ENCODE assay signal across 23 mouse cellular contexts in genomic region chr11:11735155-11735554, GRCm38 (mm10). TPM values are rescaled to one million over a fixed set of nuclear protein-coding genes. Genes with fewer than 3 reads are reported as not detected.
DNase-seq lines count a peak whose midpoint lies in the region; ATAC-seq and TF ChIP-seq lines count a peak whose summit lies in the region.
"Had no signal": no experiment of that assay in that cellular context is flagged by ENCODE, and none has a peak within 500 bp of the region (broad histone marks: within the 10 kb centered on the region; RNA-seq: fewer than 3 reads in every experiment).

No protein-coding gene starts in this region.

- TF ChIP-seq CTCF in CH12.LX (conservative IDR thresholded peaks at IDR 0.05 in 1 of 2, IDR thresholded peaks at IDR 0.05 in 1 of 2; ENCODE audit: low read depth in 2 of 2, low read length in 2 of 2) (no peak), MEL (IDR thresholded peaks at IDR 0.05 in 2 of 3, conservative IDR thresholded peaks at IDR 0.05 in 1 of 3; ENCODE audit: control insufficient read depth in 1 of 3, insufficient read depth in 1 of 3, low read depth in 2 of 3, low read length in 3 of 3, poor library complexity in 1 of 3, severe bottlenecking in 1 of 3) (no peak)

- no peak for TF ChIP-seq RAD21 in CH12.LX (IDR thresholded peaks at IDR 0.05; ENCODE audit: low read depth, low read length)
- TF ChIP-seq RAD21 in MEL (IDR thresholded peaks at IDR 0.05; ENCODE audit: low read depth, low read length), result no peak

- no peak overlapping the region for H3K4me3 ChIP-seq in CH12.LX (replicated peaks in 1 of 3; ENCODE audit: low read depth in 2 of 3, low read length in 2 of 3, poor library complexity in 1 of 3)
- no peak overlapping the region for H3K4me3 ChIP-seq in MEL (ENCODE audit: control insufficient read depth in 1 of 2, insufficient read depth in 1 of 2, low read depth in 2 of 2, low read length in 2 of 2)
- no peak overlapping the region for H3K4me3 ChIP-seq in liver, embryonic 11.5 days (ENCODE audit: low read depth, low read length)
- H3K4me3 ChIP-seq in forebrain, embryonic 16.5 days (replicated peaks; ENCODE audit: low read length), result no peak overlapping the region
- H3K4me3 ChIP-seq: embryonic facial prominence, embryonic 10.5 days; hindbrain, embryonic 13.5 days; intestine, embryonic 15.5 days; limb, embryonic 13.5 days; lung, embryonic 15.5 days had no signal

- dilution Hi-C loops in CH12.LX (cut with MboI; ENCODE audit: extremely low pct_ligation_motif_present, extremely low pct_unique_long_range_greater_than_20kb, low sequenced_read_pairs), result no loop called here

- H3K27ac ChIP-seq in CH12.LX (ENCODE audit: insufficient read depth, low read depth) (peak overlapping the region; percentile 84), MEL (ENCODE audit: control insufficient read depth, low read depth, low read length) (peak overlapping the region; percentile 86)
- peak overlapping the region; percentile 90 for H3K27ac ChIP-seq in liver, embryonic 11.5 days (ENCODE audit: low read depth, low read length)
- H3K27ac ChIP-seq in forebrain, embryonic 16.5 days (ENCODE audit: low read length), result no peak overlapping the region
- H3K27ac ChIP-seq: embryonic facial prominence, embryonic 10.5 days; hindbrain, embryonic 13.5 days; intestine, embryonic 15.5 days; limb, embryonic 13.5 days; lung, embryonic 15.5 days had no signal

- H3K4me1 ChIP-seq in CH12.LX (ENCODE audit: control insufficient read depth in 1 of 2, insufficient read depth in 2 of 2) (peaks cover 54 to 97% of the 10 kb centered on the region in 2 experiments), MEL (ENCODE audit: control insufficient read depth in 1 of 2, insufficient read depth in 2 of 2, low read length in 2 of 2) (peaks cover 49 to 59% of the 10 kb centered on the region in 2 experiments)
- peaks cover 59% of the 10 kb centered on the region for H3K4me1 ChIP-seq in liver, embryonic 11.5 days (replicated peaks; ENCODE audit: control insufficient read depth, insufficient read depth, low read length)
- H3K4me1 ChIP-seq in forebrain, embryonic 16.5 days (replicated peaks; ENCODE audit: control insufficient read depth, insufficient read depth, low read length), result no peaks in the 10 kb centered on the region
- H3K4me1 ChIP-seq: embryonic facial prominence, embryonic 10.5 days; hindbrain, embryonic 13.5 days; intestine, embryonic 15.5 days; limb, embryonic 13.5 days; lung, embryonic 15.5 days had no signal

- in situ Hi-C loops in CH12.LX (cut with MboI; ENCODE audit: low pct_ligation_motif_present, low pct_unique_long_range_greater_than_20kb, low sequenced_read_pairs), result loop anchor here (5.0 kb wide), 1 partner anchor 38 kb away; no protein-coding TSS in a partner anchor

- no peaks in the 10 kb centered on the region for H3K9me3 ChIP-seq in CH12.LX (replicated peaks; ENCODE audit: low read length)
- H3K9me3 ChIP-seq in MEL (replicated peaks; ENCODE audit: insufficient read depth, low read length), result no peaks in the 10 kb centered on the region
- no peaks in the 10 kb centered on the region for H3K9me3 ChIP-seq in liver, embryonic 11.5 days (ENCODE audit: control insufficient read depth, low read length)
- H3K9me3 ChIP-seq in forebrain, embryonic 16.5 days (ENCODE audit: control insufficient read depth, low read length), result no peaks in the 10 kb centered on the region
- H3K9me3 ChIP-seq: embryonic facial prominence, embryonic 10.5 days; hindbrain, embryonic 13.5 days; intestine, embryonic 15.5 days; limb, embryonic 13.5 days; lung, embryonic 15.5 days had no signal

- no peak overlapping the region for H3K4me2 ChIP-seq in CH12.LX (ENCODE audit: insufficient read depth, low read depth, poor library complexity, severe bottlenecking)
- H3K4me2 ChIP-seq in liver, embryonic 11.5 days, result no peak overlapping the region
- no peak overlapping the region for H3K4me2 ChIP-seq in forebrain, embryonic 16.5 days (ENCODE audit: low read length)
- H3K4me2 ChIP-seq: hindbrain, embryonic 13.5 days; intestine, embryonic 15.5 days; limb, embryonic 13.5 days; lung, embryonic 15.5 days; midbrain, embryonic 11.5 days had no signal

- WGBS in liver, embryonic 11.5 days, result 32% methylated on average over 6 of the region's 6 CpGs
- WGBS in forebrain, embryonic 16.5 days, result 91% methylated on average over 6 of the region's 6 CpGs

- peaks cover 69% of the 10 kb centered on the region for H3K79me2 ChIP-seq in CH12.LX (replicated peaks; ENCODE audit: control insufficient read depth, extremely low read depth, insufficient read depth, poor library complexity, severe bottlenecking)
- H3K79me2 ChIP-seq in MEL (ENCODE audit: control insufficient read depth, insufficient read depth, low read length, poor library complexity), result peaks cover 30% of the 10 kb centered on the region; the same call in 1 of the 2 replicates

- H3K27me3 ChIP-seq in CH12.LX (replicated peaks) (no peaks in the 10 kb centered on the region), MEL (ENCODE audit: control insufficient read depth in 1 of 2, insufficient read depth in 2 of 2, low read length in 2 of 2) (no peaks in the 10 kb centered on the region)
- H3K27me3 ChIP-seq in liver, embryonic 11.5 days (replicated peaks; ENCODE audit: control insufficient read depth, insufficient read depth, low read length), result no peaks in the 10 kb centered on the region
- H3K27me3 ChIP-seq in forebrain, embryonic 16.5 days (replicated peaks; ENCODE audit: control insufficient read depth, insufficient read depth, low read length), result no peaks in the 10 kb centered on the region
- H3K27me3 ChIP-seq: hindbrain, embryonic 13.5 days; intestine, embryonic 15.5 days; lung, embryonic 15.5 days had no signal

- ATAC-seq in liver, embryonic 11.5 days (replicated peaks; ENCODE audit: low FRiP score), result peak; percentile 77
- ATAC-seq in megakaryocyte progenitor cell, adult 5-6 weeks (replicated peaks; ENCODE audit: poor library complexity), result peak; percentile 46
- no peak for ATAC-seq in forebrain, embryonic 16.5 days
- ATAC-seq: activated CD4-positive, CD25-positive, alpha-beta regulatory T cell, adult 4 months; intestine, embryonic 15.5 days had no signal

- TF ChIP-seq POLR2A in CH12.LX (IDR thresholded peaks at IDR 0.05; ENCODE audit: low read depth, low read length), result no peak
- TF ChIP-seq POLR2A in MEL (IDR thresholded peaks at IDR 0.05; ENCODE audit: control insufficient read depth in 1 of 2, insufficient read depth in 1 of 2, low read depth in 1 of 2, low read length in 2 of 2, poor library complexity in 1 of 2), result peak in 1 of 2 experiments; percentile 69; a peak in 2 of 4 replicates

- H3K9ac ChIP-seq in CH12.LX (ENCODE audit: insufficient read depth, low read depth) (peak overlapping the region; percentile 0; the same call in 1 of the 2 replicates), MEL (ENCODE audit: control insufficient read depth, low read depth, low read length, poor library complexity, severe bottlenecking) (no peak overlapping the region)
- H3K9ac ChIP-seq in liver, embryonic 11.5 days (ENCODE audit: low read depth, low read length), result 0 out of 2 replicates have a peak overlapping the region, but pooled peaks have one; percentile 3
- H3K9ac ChIP-seq in forebrain, embryonic 16.5 days (replicated peaks; ENCODE audit: low read depth, low read length), result no peak overlapping the region
- H3K9ac ChIP-seq: hindbrain, embryonic 13.5 days; intestine, embryonic 15.5 days; limb, embryonic 13.5 days; lung, embryonic 15.5 days had no signal

- DNase-seq in CH12.LX (ENCODE audit: extremely low read depth) (no peak), MEL (ENCODE audit: low read depth, low spot score) (peak; percentile 95)
- DNase-seq in liver, embryonic 11.5 days (ENCODE audit: low spot score), result no peak
- DNase-seq in gastrocnemius, postnatal 4 days (ENCODE audit: low spot score in 2 of 2), result no peak
- no peak for DNase-seq in layer of hippocampus, postnatal 14 days (ENCODE audit: low spot score in 2 of 2)
- DNase-seq: adrenal gland, postnatal 14 days; cerebellum, adult 2 months; gastrocnemius, postnatal 10 days; heart, postnatal 14 days; kidney, adult 9 months; kidney, postnatal 25 days; lung, postnatal 4 days; thymus, adult 18-20 months; thymus, postnatal 4 days had no signal

- peaks cover 25 to 87% of the 10 kb centered on the region in 2 experiments for H3K36me3 ChIP-seq in CH12.LX (replicated peaks in 1 of 2; ENCODE audit: control insufficient read depth in 1 of 2, insufficient read depth in 1 of 2, low read length in 1 of 2)
- H3K36me3 ChIP-seq in MEL (ENCODE audit: control insufficient read depth in 1 of 2, insufficient read depth in 2 of 2, low read length in 2 of 2), result peaks cover 27 to 83% of the 10 kb centered on the region in 2 experiments
- 0 out of 2 replicates have a peak, but pooled peaks cover 3% of the 10 kb centered on the region for H3K36me3 ChIP-seq in liver, embryonic 11.5 days (ENCODE audit: control insufficient read depth, insufficient read depth, low read length)
- H3K36me3 ChIP-seq in forebrain, embryonic 16.5 days (ENCODE audit: control insufficient read depth, insufficient read depth), result no peaks in the 10 kb centered on the region
- H3K36me3 ChIP-seq: embryonic facial prominence, embryonic 10.5 days; hindbrain, embryonic 13.5 days; intestine, embryonic 15.5 days; limb, embryonic 13.5 days; lung, embryonic 15.5 days had no signal

- no peak for TF ChIP-seq EP300 in CH12.LX (IDR thresholded peaks at IDR 0.05; ENCODE audit: low read length)
- TF ChIP-seq EP300 in MEL (IDR thresholded peaks at IDR 0.05; ENCODE audit: low read depth in 1 of 2, low read length in 2 of 2), result peak; percentile 100

TF ChIP-seq in CH12.LX, 34 proteins besides CTCF, POLR2A, EP300 and RAD21 (continues in another document):
- TF ChIP-seq POLR2AphosphoS2 (IDR thresholded peaks at IDR 0.05; ENCODE audit: low read depth, low read length) (no peak), HCFC1 (IDR thresholded peaks at IDR 0.05; ENCODE audit: low read depth, low read length) (no peak)

TF ChIP-seq in MEL, 35 proteins besides CTCF, POLR2A, EP300 and RAD21 (continues in another document):
- TF ChIP-seq POLR2AphosphoS5 (IDR thresholded peaks at IDR 0.05; ENCODE audit: borderline replicate concordance, low read depth, low read length) (no peak), JUND (IDR thresholded peaks at IDR 0.05; ENCODE audit: low read depth, low read length) (peak; percentile 98)

RNA-seq across cellular contexts. Expression of gene Ikzf1, which starts 50.4 kb away (rescaled TPM):
- total RNA-seq in CH12.LX (2012; rRNA removed) (44.0 and 51.2 TPM in 2 replicates), CH12.LX (2014; rRNA removed) (27.8 and 33.1 TPM in 2 replicates), MEL (2012; rRNA removed) (90.6 and 97.3 TPM in 2 replicates)
- polyA plus RNA-seq in CH12.LX (2012; ENCODE audit: insufficient read length, low read depth) (56.8 and 68.7 TPM in 2 replicates), MEL (2012; ENCODE audit: insufficient read depth in 1 of 2, insufficient read length in 2 of 2, low read depth in 1 of 2, low replicate concordance in 2 of 2, missing spikeins in 1 of 2) (100 to 1,000 TPM in 1 of 2 experiments, 10 to 100 TPM in 1; 28.0 to 128 TPM)
- polyA plus RNA-seq in liver, embryonic 11.5 days (2014; fragmentation: Nextera tagmentation; extraction: Ambion mirVana), result 105 and 120 TPM in 2 replicates
- 155 and 160 TPM in 2 replicates for total RNA-seq in megakaryocyte progenitor cell, adult 5-6 weeks (2015)
- 58.3 and 84.0 TPM in 2 replicates for total RNA-seq in megakaryocyte progenitor cell, adult 5-6 weeks (2017)
- 1 to 10 TPM; 3.8 to 4.2 TPM for total RNA-seq in gastrocnemius, postnatal 4 days (2021)
- total RNA-seq in layer of hippocampus, postnatal 14 days (2021), result 1 to 10 TPM; 3.2 to 3.9 TPM
- 1.9 and 2.6 TPM in 2 replicates for polyA plus RNA-seq in forebrain, embryonic 16.5 days (2015; fragmentation: Nextera tagmentation; extraction: Ambion mirVana)

Comparison
In these comparisons a context has a peak if more than half of its experiments do, and no peak if none do; other contexts are left out.
1. H3K9ac ChIP-seq: peak in CH12.LX (single experiment) and liver, embryonic 11.5 days (single experiment); none in MEL (single experiment) and forebrain, embryonic 16.5 days (single experiment).
2. RNA of gene Ikzf1, which starts 50.4 kb away (total RNA-seq): 58.3 to 160 TPM in megakaryocyte progenitor cell, adult 5-6 weeks, 90.6 to 97.3 TPM in MEL and 27.8 to 51.2 TPM in CH12.LX; 3.8 to 4.2 TPM in gastrocnemius, postnatal 4 days and 3.2 to 3.9 TPM in layer of hippocampus, postnatal 14 days; every median in the first group is over 4 times any median in the second.
3. Of the 35 proteins assayed by ChIP-seq in both MEL and CH12.LX: peak only in MEL: BHLHE40, CHD2, E2F4, EP300, ETS1, GABPA and 15 more; only in CH12.LX: none; in both: KAT2A; in neither: 12; mixed calls (peak in some experiments, not most) for 1.